Mouse (Mus musculus) lung, postnatal 0 days (tissue): ENCODE measurements around the gene Zfp408.
"Not testable (repeated sequence)": the region's sequence is repeated elsewhere in the genome, so short reads cannot be mapped to it uniquely, and the experiment has no call there.

Source experiments
- CTCF ChIP-seq: IDR thresholded peaks from 2 replicates; pipeline ENCODE4 v1.5.1; 2016; ENCODE audit warnings: antibody characterized with exemption, mild to moderate bottlenecking
- EP300 ChIP-seq: IDR thresholded peaks from 2 replicates; pipeline ENCODE4 v1.6.1; 2016; ENCODE audit warnings: antibody characterized with exemption, mild to moderate bottlenecking, control low read depth

DNA sequence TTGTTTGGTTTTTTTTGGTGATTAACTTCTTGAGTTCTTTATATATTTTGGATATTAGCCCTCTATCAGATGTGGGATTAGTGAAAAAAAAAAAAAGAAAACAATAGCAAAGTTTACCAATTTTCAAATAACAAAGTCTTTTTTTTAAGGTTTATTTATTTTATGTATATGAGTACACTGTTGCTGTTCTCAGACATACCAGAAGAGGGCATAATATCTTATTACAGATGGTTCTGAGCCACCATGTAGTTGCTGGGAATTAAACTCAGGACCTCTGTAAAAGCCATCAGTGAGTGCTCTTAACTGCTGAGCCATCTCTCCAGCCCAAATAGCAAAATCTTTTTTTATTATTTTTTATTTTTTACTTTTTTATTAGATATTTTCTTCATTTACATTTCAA, 40.2 kb downstream of the Zfp408 start:
- TF ChIP-seq CTCF, EP300: not testable (repeated sequence)
